Mouse (Mus musculus) neural tube, embryonic 11.5 days (tissue): ENCODE measurements around the gene Mrpl4. TPM values are rescaled to one million over a fixed set of nuclear protein-coding genes. Genes with fewer than 3 reads are reported as not detected.
A peak's percentile ranks its signal among the peaks of the same experiment; 100 is the strongest.

Experiments
- ATAC-seq: fragments of 200-750 bp; cut with Nextera tagmentation; 2 replicates; pipeline ENCODE4 v1.8.0; 2017; ENCODE audit warnings: moderate number of reproducible peaks, mild to moderate bottlenecking, moderate TSS enrichment, moderate library complexity; ENCODE audit not compliant: insufficient read depth, low FRiP score, low TSS enrichment
- DNase-seq: peaks from one replicate; pipeline ENCODE4 v3.0.0-alpha.2; 2015; ENCODE audit warnings: low spot score
- H3K27ac ChIP-seq: fragments of 300-500 bp; sonication (generic); 2 replicates; pipeline ENCODE4 v1.5.1; 2014; ENCODE audit warnings: low read depth, mild to moderate bottlenecking, low read length
- H3K27me3 ChIP-seq: fragments of 300-500 bp; sonication (generic); 2 replicates; pipeline ENCODE4 v1.6.1; 2014; ENCODE audit warnings: mild to moderate bottlenecking, low read length, mixed read lengths; ENCODE audit not compliant: control insufficient read depth, insufficient read depth
- H3K36me3 ChIP-seq: fragments of 300-500 bp; sonication (generic); 2 replicates; pipeline ENCODE4 v1.6.1; 2014; ENCODE audit warnings: mild to moderate bottlenecking, low read length, moderate library complexity, mixed read lengths; ENCODE audit not compliant: control insufficient read depth, insufficient read depth
- H3K4me1 ChIP-seq: fragments of 300-500 bp; sonication (generic); 2 replicates; pipeline ENCODE4 v1.6.1; 2014; ENCODE audit warnings: low read length, mixed read lengths; ENCODE audit not compliant: control insufficient read depth, insufficient read depth
- H3K4me2 ChIP-seq: fragments of 300-500 bp; sonication (generic); 2 replicates; pipeline ENCODE4 v1.6.1; 2014; ENCODE audit warnings: low read depth, mild to moderate bottlenecking, moderate library complexity
- H3K4me3 ChIP-seq: fragments of 300-500 bp; sonication (generic); 2 replicates; pipeline ENCODE4 v1.5.1; 2014; ENCODE audit warnings: low read depth, low read length
- H3K9ac ChIP-seq: fragments of 300-500 bp; sonication (generic); 2 replicates; pipeline ENCODE4 v1.6.1; 2014; ENCODE audit warnings: mild to moderate bottlenecking, low read length
- H3K9me3 ChIP-seq: fragments of 300-500 bp; sonication (generic); 2 replicates; pipeline ENCODE4 v1.6.1; 2016; ENCODE audit warnings: low read length; ENCODE audit not compliant: control insufficient read depth
- whole genome bisulfite sequencing: fragments of 180-500 bp; shearing (Covaris S2); extraction: QIAGEN DNeasy Blood & Tissue Kit; methylation state at CpG from one replicate; pipeline ENCODE4 v1.1.7; 2014; 5-methylcytosine and 5-hydroxymethylcytosine counted together
- microRNA counts: library from miRNA; unstranded; fragments of <30 nt; microRNA quantifications from one replicate; lab custom pipeline; 2015
- microRNA-seq: library from miRNA; unstranded; fragments of <30 nt; microRNA quantifications from one replicate; pipeline ENCODE4, GENCODE M21; 2016
- polyA plus RNA-seq: library from polyadenylated mRNA; unstranded; fragments of >200 nt; fragmentation: Nextera tagmentation; extraction: Ambion mirVana; gene quantifications from 2 replicates; pipeline ENCODE4 v1.2.1, GENCODE M21; 2014

Mrpl4 gene
- polyA plus RNA-seq, 1 experiment from 2014 or later: 135 TPM

- Histone ChIP-seq H3K4me3 (no peak overlapping the region), H3K27me3 (no peaks in the 10 kb centered on the region), H3K27ac (no peak overlapping the region), H3K4me2 (no peak overlapping the region), H3K4me1 (no peaks in the 10 kb centered on the region), H3K9ac (no peak overlapping the region), H3K36me3 (no peaks in the 10 kb centered on the region), H3K9me3 (no peaks in the 10 kb centered on the region)
- DNase-seq: no peak
- no peak for ATAC-seq
- 75% methylated on average over 10 of the region's 10 CpGs for WGBS
Measured at GRCm38 (mm10) chr9:21051578-21051977, 49.0 kb downstream of the Mrpl4 start.

MicroRNAs encoded within 50 kb of the gene (microRNA counts, 519-probe panel; counts per million panel counts)
- 171 counts per million, percentile 57 among the panel's probes with 10 or more counts for microRNA mmu-miR-1900 (lab: Ali Mortazavi, UCI)

Small RNAs within 50 kb of the gene (microRNA-seq; reads per million reads assigned to microRNA genes)
- gene Mir1900: not detected

Other genes with a start within 250 kb of the Mrpl4 start
- gene Col5a3, start 187.7 kb upstream of the Mrpl4 start, polyA plus RNA-seq: 0.21 and 0.32 TPM in 2 replicates
- not detected in 2 replicates for gene Rdh8, start 184.2 kb upstream of the Mrpl4 start, polyA plus RNA-seq
- gene A230050P20Rik, start 134.1 kb upstream of the Mrpl4 start, polyA plus RNA-seq: 0.65 and 0.94 TPM in 2 replicates
- 4.0 and 5.7 TPM in 2 replicates for gene Angptl6, start 123.0 kb upstream of the Mrpl4 start, polyA plus RNA-seq
- 60.8 and 64.0 TPM in 2 replicates for gene Ppan, start 114.6 kb upstream of the Mrpl4 start, polyA plus RNA-seq
- 352 and 373 TPM in 2 replicates for gene Eif3g, start 104.1 kb upstream of the Mrpl4 start, polyA plus RNA-seq
- gene Dnmt1, start 42.9 kb upstream of the Mrpl4 start, polyA plus RNA-seq: 70.3 and 72.7 TPM in 2 replicates
- gene S1pr2, start 26.0 kb upstream of the Mrpl4 start, polyA plus RNA-seq: 24.8 and 28.5 TPM in 2 replicates
- 5.6 TPM in 2 replicates for gene Icam1, start 13.2 kb downstream of the Mrpl4 start, polyA plus RNA-seq
- gene Icam4, start 26.6 kb downstream of the Mrpl4 start, polyA plus RNA-seq: 4.2 and 5.8 TPM in 2 replicates
- 0.11 TPM in 1 of 2 replicates, not detected in the other for gene Icam5, start 29.3 kb downstream of the Mrpl4 start, polyA plus RNA-seq
- 1.2 and 1.9 TPM in 2 replicates for gene Zglp1, start 64.4 kb downstream of the Mrpl4 start, polyA plus RNA-seq
- 0.82 and 0.97 TPM in 2 replicates for gene Gm49373, start 70.4 kb downstream of the Mrpl4 start, polyA plus RNA-seq
- gene Fdx1l, start 70.9 kb downstream of the Mrpl4 start, polyA plus RNA-seq: 52.0 and 55.5 TPM in 2 replicates
- gene Gm38431, start 89.3 kb downstream of the Mrpl4 start, polyA plus RNA-seq: 2.7 and 2.8 TPM in 2 replicates
- gene Raver1, start 89.3 kb downstream of the Mrpl4 start, polyA plus RNA-seq: 88.4 and 90.7 TPM in 2 replicates
- gene Tyk2, start 128.5 kb downstream of the Mrpl4 start, polyA plus RNA-seq: 8.6 and 9.2 TPM in 2 replicates
- 319 and 341 TPM in 2 replicates for gene Cdc37, start 147.2 kb downstream of the Mrpl4 start, polyA plus RNA-seq
- gene Pde4a, start 163.0 kb downstream of the Mrpl4 start, polyA plus RNA-seq: 5.4 and 7.5 TPM in 2 replicates
- 32.3 and 34.1 TPM in 2 replicates for gene Keap1, start 236.6 kb downstream of the Mrpl4 start, polyA plus RNA-seq
- 0.73 and 1.7 TPM in 2 replicates for gene S1pr5, start 245.7 kb downstream of the Mrpl4 start, polyA plus RNA-seq